Mouse (Mus musculus): ENCODE data around the gene Rab21.

The Rab21 gene

GRCm38 (mm10) chr10:115284170-115284569 is 31.2 kb downstream of the Rab21 start:
- DNase-seq (ENCODE audit: low read depth, low spot score), result no peak

- DNase-seq (ENCODE audit: low read depth, low spot score), result no peak
Observed at GRCm38 (mm10) chr10:115281381-115281780, 34.0 kb downstream of the Rab21 start.

GRCm38 (mm10) chr10:115271649-115272048 is 43.7 kb downstream of the Rab21 start:
- no peak for DNase-seq (ENCODE audit: low read depth, low spot score)

- DNase-seq (ENCODE audit: low read depth, low spot score), result no peak
Observed at GRCm38 (mm10) chr10:115270612-115271390, 44.6 kb downstream of the Rab21 start.

- no peak for DNase-seq (ENCODE audit: low read depth, low spot score)
Observed at GRCm38 (mm10) chr10:115262926-115263562, 52.4 kb downstream of the Rab21 start.

- no peak for DNase-seq (ENCODE audit: low read depth, low spot score)
Observed at GRCm38 (mm10) chr10:115262261-115262660, 53.1 kb downstream of the Rab21 start.

- no peak for DNase-seq (ENCODE audit: low read depth, low spot score)
Observed at GRCm38 (mm10) chr10:115261428-115261827, 54.0 kb downstream of the Rab21 start.

- no peak for DNase-seq (ENCODE audit: low read depth, low spot score)
Observed at GRCm38 (mm10) chr10:115256162-115256561, 59.2 kb downstream of the Rab21 start.

GRCm38 (mm10) chr10:115253521-115253920 is 61.9 kb downstream of the Rab21 start:
- DNase-seq (ENCODE audit: low read depth, low spot score), result no peak

- peak; percentile 48 for DNase-seq (ENCODE audit: low read depth, low spot score)
Observed at GRCm38 (mm10) chr10:115252321-115252757, 63.1 kb downstream of the Rab21 start.

GRCm38 (mm10) chr10:115251088-115251934 is 64.1 kb downstream of the Rab21 start, which contains the start of gene Tbc1d15:
Gene Tbc1d15, minus strand, starts transcription at chr10:115251467.
- DNase-seq (ENCODE audit: low read depth, low spot score), result peak; percentile 100

- peak; percentile 62 for DNase-seq (ENCODE audit: low read depth, low spot score)
Observed at GRCm38 (mm10) chr10:115250235-115251087, 64.9 kb downstream of the Rab21 start.

GRCm38 (mm10) chr10:115248041-115248440 is 67.4 kb downstream of the Rab21 start:
- no peak for DNase-seq (ENCODE audit: low read depth, low spot score)

- DNase-seq (ENCODE audit: low read depth, low spot score), result no peak
Observed at GRCm38 (mm10) chr10:115245488-115245887, 69.9 kb downstream of the Rab21 start.

GRCm38 (mm10) chr10:115241082-115241595 is 74.3 kb downstream of the Rab21 start:
- DNase-seq (ENCODE audit: low read depth, low spot score), result no peak

- DNase-seq (ENCODE audit: low read depth, low spot score), result no peak
Observed at GRCm38 (mm10) chr10:115237931-115238330, 77.5 kb downstream of the Rab21 start.
